Mouse (Mus musculus) E14TG2a.4 (cell line): ENCODE measurements around the gene Polm.

Experiments used
- H3K27me3 ChIP-seq: 2 replicates; pipeline ENCODE4 v1.6.1; 2014; ENCODE audit warnings: low read length, control low read depth; ENCODE audit not compliant: insufficient read depth
- H3K36me3 ChIP-seq: 2 replicates; pipeline ENCODE4 v1.6.1; 2014; ENCODE audit warnings: low read length, control low read depth; ENCODE audit not compliant: insufficient read depth
- H3K4me1 ChIP-seq: replicated peaks from 2 replicates; pipeline ENCODE4 v1.6.1; 2014; ENCODE audit warnings: low read depth, low read length, control low read depth
- H3K4me3 ChIP-seq: replicated peaks from 2 replicates; pipeline ENCODE4 v1.5.1; 2014; ENCODE audit warnings: mild to moderate bottlenecking, low read length
- H3K9me3 ChIP-seq: 2 replicates; pipeline ENCODE4 v1.6.1; 2014; ENCODE audit warnings: low read length, control low read depth
- CTCF ChIP-seq: conservative IDR thresholded peaks from 2 replicates; pipeline ENCODE4 v1.5.1; 2014; ENCODE audit warnings: low read length
- NANOG ChIP-seq: IDR thresholded peaks from 2 replicates; pipeline ENCODE4 v1.6.1; 2014; ENCODE audit warnings: borderline replicate concordance, low read length, mixed read lengths
- POU5F1 ChIP-seq: IDR thresholded peaks from 2 replicates; pipeline ENCODE4 v1.6.1; 2014; ENCODE audit warnings: low read length, borderline replicate concordance

Gene Polm

GRCm38 (mm10) chr11:5850452-5850851, 12.6 kb upstream of the Polm start:
- Histone ChIP-seq H3K36me3 (no peaks in the 10 kb centered on the region), H3K9me3 (peaks cover 16% of the 10 kb centered on the region), H3K27me3 (no peaks in the 10 kb centered on the region), H3K4me3 (no peak overlapping the region), H3K4me1 (peaks cover 46% of the 10 kb centered on the region)
- TF ChIP-seq CTCF (no peak), POU5F1 (no peak), NANOG (no peak)

- peaks cover 20% of the 10 kb centered on the region for H3K9me3 ChIP-seq
- no peaks in the 10 kb centered on the region for H3K27me3 ChIP-seq
- no peak for TF ChIP-seq NANOG
- no peak for TF ChIP-seq POU5F1
- TF ChIP-seq CTCF: no peak
- peaks cover 34% of the 10 kb centered on the region for H3K4me1 ChIP-seq
- H3K36me3 ChIP-seq: no peaks in the 10 kb centered on the region
- H3K4me3 ChIP-seq: no peak overlapping the region
Measured at GRCm38 (mm10) chr11:5849316-5849715, 11.5 kb upstream of the Polm start.

DNA sequence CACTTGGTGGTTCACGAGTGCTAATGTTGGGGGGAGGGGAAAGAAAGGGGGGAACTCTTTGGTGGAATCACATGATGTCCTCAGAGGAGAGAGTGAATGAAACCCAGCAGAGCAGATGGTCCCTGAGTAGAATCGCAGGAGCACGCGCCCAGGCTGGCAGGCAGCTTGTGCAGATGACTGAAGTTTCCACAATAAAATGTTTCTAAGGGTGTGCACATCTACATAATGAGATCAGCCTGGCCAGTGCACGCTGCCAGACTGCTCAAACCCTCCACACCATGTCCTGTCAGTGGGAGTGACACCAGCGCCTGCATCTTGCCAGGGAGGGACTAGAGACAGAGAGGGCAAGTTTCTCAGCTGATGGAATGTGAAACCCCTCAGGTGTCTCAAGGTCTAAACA, 10.9 kb upstream of the Polm start:
- Histone ChIP-seq H3K27me3 (no peaks in the 10 kb centered on the region), H3K4me1 (peaks cover 28% of the 10 kb centered on the region), H3K4me3 (no peak overlapping the region), H3K36me3 (no peaks in the 10 kb centered on the region), H3K9me3 (peaks cover 25% of the 10 kb centered on the region)
- no peak for TF ChIP-seq CTCF
- no peak for TF ChIP-seq POU5F1
- no peak for TF ChIP-seq NANOG

DNA sequence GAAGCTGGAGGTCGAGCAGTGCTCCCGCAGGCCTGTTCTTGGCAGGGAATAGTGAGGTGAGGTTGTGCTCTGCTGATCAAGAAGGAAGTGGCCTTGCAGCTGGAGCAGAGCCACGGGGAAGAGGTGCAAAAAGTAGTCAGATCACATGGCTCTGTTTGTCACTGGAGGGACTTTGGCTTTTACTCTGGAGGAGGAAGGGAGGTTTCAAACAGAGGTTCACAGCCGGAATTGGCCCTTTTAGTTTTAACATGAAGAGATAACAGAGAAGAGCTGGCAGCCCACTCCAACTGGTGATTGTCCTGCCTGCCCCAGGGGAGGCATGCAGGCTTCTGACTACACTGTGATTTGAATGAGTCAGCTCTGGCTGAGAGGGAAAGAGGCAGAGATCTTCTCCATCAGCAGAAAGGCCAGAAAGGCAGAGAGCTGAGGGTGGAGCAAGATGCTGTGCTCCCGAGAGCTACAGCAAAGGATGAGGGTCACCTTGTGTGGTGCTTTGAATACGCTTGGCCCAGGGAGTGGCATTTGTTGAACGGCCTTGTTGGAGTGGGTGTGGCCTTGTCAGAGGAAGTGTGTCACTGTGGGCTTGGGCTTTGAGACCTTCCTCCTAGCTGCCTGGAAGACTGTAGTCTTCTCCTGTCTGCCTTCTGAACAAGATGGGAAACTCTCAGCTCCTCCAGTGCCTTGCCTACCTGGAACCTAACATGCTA, 9.0 kb upstream of the Polm start:
- Histone ChIP-seq H3K27me3 (no peaks in the 10 kb centered on the region), H3K4me3 (no peak overlapping the region), H3K4me1 (peaks cover 21% of the 10 kb centered on the region), H3K36me3 (no peaks in the 10 kb centered on the region), H3K9me3 (peaks cover 44% of the 10 kb centered on the region)
- TF ChIP-seq POU5F1: no peak
- no peak for TF ChIP-seq CTCF
- TF ChIP-seq NANOG: no peak

- H3K4me3 ChIP-seq: no peak overlapping the region
- TF ChIP-seq CTCF (no peak), POU5F1 (no peak), NANOG (no peak)
- no peaks in the 10 kb centered on the region for H3K36me3 ChIP-seq
- peaks cover 6% of the 10 kb centered on the region for H3K4me1 ChIP-seq
- H3K27me3 ChIP-seq: no peaks in the 10 kb centered on the region
- H3K9me3 ChIP-seq: peaks cover 68% of the 10 kb centered on the region
Measured at GRCm38 (mm10) chr11:5843131-5843530, 5.3 kb upstream of the Polm start.

- Histone ChIP-seq H3K36me3 (no peaks in the 10 kb centered on the region), H3K9me3 (peaks cover 61% of the 10 kb centered on the region), H3K4me1 (peaks cover 9% of the 10 kb centered on the region), H3K4me3 (no peak overlapping the region), H3K27me3 (0 out of 2 replicates have a peak, but pooled peaks cover 2% of the 10 kb centered on the region)
- no peak for TF ChIP-seq CTCF
- no peak for TF ChIP-seq NANOG
- no peak for TF ChIP-seq POU5F1
Measured at GRCm38 (mm10) chr11:5841751-5842150, 3.9 kb upstream of the Polm start.

- 0 out of 2 replicates have a peak, but pooled peaks cover 2% of the 10 kb centered on the region for H3K27me3 ChIP-seq
- TF ChIP-seq CTCF: no peak
- TF ChIP-seq POU5F1: no peak
- no peak for TF ChIP-seq NANOG
- H3K9me3 ChIP-seq: peaks cover 52% of the 10 kb centered on the region
- H3K36me3 ChIP-seq: 0 out of 2 replicates have a peak, but pooled peaks cover 9% of the 10 kb centered on the region
- H3K4me3 ChIP-seq: no peak overlapping the region; the same call in 1 of the 2 replicates
- peaks cover 22% of the 10 kb centered on the region for H3K4me1 ChIP-seq
Measured at GRCm38 (mm10) chr11:5840346-5840745, 2.5 kb upstream of the Polm start.

DNA sequence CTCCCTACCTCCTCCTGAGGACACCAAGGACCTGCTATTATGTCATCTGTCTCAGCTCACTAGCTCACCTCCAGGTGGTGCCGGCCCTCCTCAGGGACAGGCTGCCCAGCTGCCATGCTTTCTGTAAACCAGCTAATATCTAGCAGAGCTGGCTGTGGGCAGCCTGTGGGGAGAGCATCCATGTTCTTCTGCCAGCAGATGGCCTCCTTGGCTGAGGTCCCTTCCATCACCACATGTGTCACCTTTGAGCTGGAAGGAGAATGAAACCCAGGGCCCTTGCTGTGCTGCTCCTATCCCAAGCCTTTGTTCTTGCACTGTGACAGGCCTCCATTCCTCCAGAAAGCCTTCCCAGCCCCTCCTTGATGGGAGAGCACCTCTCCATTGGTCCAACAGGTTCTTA, 1.7 kb downstream of the Polm start:
- TF ChIP-seq POU5F1 (no peak), CTCF (no peak), NANOG (no peak)
- 0 out of 2 replicates have a peak, but pooled peaks cover 2% of the 10 kb centered on the region for H3K27me3 ChIP-seq
- peaks cover 18% of the 10 kb centered on the region for H3K9me3 ChIP-seq
- peaks cover 50% of the 10 kb centered on the region for H3K36me3 ChIP-seq
- H3K4me3 ChIP-seq: no peak overlapping the region; the same call in 1 of the 2 replicates
- H3K4me1 ChIP-seq: peaks cover 29% of the 10 kb centered on the region
